Mouse (Mus musculus) forebrain, embryonic 11.5 days (tissue): ENCODE data around the gene Dmd. TPM values are rescaled to one million over a fixed set of nuclear protein-coding genes. Genes with fewer than 3 reads are reported as not detected.

Experiments used
- ATAC-seq: fragments of 200-750 bp; cut with Nextera tagmentation; replicated peaks from 2 replicates; pipeline ENCODE4 v1.8.0; 2017; ENCODE audit warnings: moderate TSS enrichment; ENCODE audit not compliant: low FRiP score
- DNase-seq: peaks from one replicate; pipeline ENCODE4 v3.0.0-alpha.2; 2017; ENCODE audit warnings: low spot score
- H3K27ac ChIP-seq: fragments of 300-500 bp; sonication (generic); 2 replicates; pipeline ENCODE4 v1.5.1; 2014; ENCODE audit warnings: low read depth, low read length
- H3K27me3 ChIP-seq: fragments of 300-500 bp; sonication (generic); 2 replicates; pipeline ENCODE4 v1.6.1; 2014; ENCODE audit warnings: mild to moderate bottlenecking, low read length, mixed read lengths; ENCODE audit not compliant: control insufficient read depth, insufficient read depth
- H3K36me3 ChIP-seq: fragments of 300-500 bp; sonication (generic); 2 replicates; pipeline ENCODE4 v1.6.1; 2014; ENCODE audit warnings: mild to moderate bottlenecking, low read length, moderate library complexity, mixed read lengths; ENCODE audit not compliant: control insufficient read depth, insufficient read depth
- H3K4me1 ChIP-seq: fragments of 300-500 bp; sonication (generic); replicated peaks from 2 replicates; pipeline ENCODE4 v1.6.1; 2014; ENCODE audit warnings: low read length, mixed read lengths; ENCODE audit not compliant: control insufficient read depth, insufficient read depth
- H3K4me2 ChIP-seq: fragments of 300-500 bp; sonication (generic); 2 replicates; pipeline ENCODE4 v1.6.1; 2014; ENCODE audit warnings: low read depth, mild to moderate bottlenecking, low read length, moderate library complexity, mixed read lengths; ENCODE audit not compliant: severe bottlenecking
- H3K4me3 ChIP-seq: fragments of 300-500 bp; sonication (generic); 2 replicates; pipeline ENCODE4 v1.5.1; 2014; ENCODE audit warnings: low read depth, low read length
- H3K9ac ChIP-seq: fragments of 300-500 bp; sonication (generic); 2 replicates; pipeline ENCODE4 v1.6.1; 2014; ENCODE audit warnings: low read length
- H3K9me3 ChIP-seq: fragments of 300-500 bp; sonication (generic); 2 replicates; pipeline ENCODE4 v1.6.1; 2016; ENCODE audit warnings: low read length, mixed read lengths; ENCODE audit not compliant: control insufficient read depth
- WGBS: fragments of 180-500 bp; shearing (Covaris S2); extraction: QIAGEN DNeasy Blood & Tissue Kit; methylation state at CpG from one replicate; pipeline ENCODE4 v1.1.7; 2014; 5-methylcytosine and 5-hydroxymethylcytosine counted together
- polyA plus RNA-seq: library from polyadenylated mRNA; unstranded; fragments of >200 nt; fragmentation: Nextera tagmentation; extraction: Ambion mirVana; gene quantifications from 2 replicates; pipeline ENCODE4 v1.2.1, GENCODE M21; 2014

Dmd gene
- polyA plus RNA-seq, 1 experiment from 2014 or later, result 21.5 TPM

DNA sequence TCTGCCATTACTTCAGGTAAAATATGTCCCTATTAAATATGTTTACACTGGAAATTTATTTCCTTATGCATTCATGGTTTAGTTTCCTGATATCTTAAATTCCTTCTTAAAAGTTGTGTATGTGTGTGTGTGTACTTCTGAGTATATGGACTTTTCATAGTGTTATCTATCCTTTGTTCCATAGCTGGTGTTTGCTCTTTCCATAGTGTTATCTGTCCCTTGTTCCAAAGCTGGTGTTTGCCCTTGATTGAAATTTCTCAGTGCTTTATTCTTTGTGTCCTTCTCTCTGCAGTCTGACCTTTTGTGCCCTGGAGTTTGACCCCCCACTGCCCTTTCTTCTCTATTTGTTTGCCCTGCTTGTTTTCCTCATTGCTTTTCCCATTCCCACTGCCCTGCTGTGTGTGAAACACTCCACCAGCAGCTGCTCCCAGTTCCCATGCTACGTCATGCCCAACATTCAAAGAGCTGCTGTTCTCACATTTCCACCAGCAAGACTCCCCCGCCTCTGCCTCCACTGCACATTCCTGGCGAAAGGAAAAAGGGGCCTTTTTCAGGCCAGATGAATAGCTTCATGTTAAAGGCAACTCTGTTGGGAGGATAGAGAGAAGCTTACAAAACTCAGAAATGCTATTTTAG lies 1911.5 kb downstream of the Dmd start:
- H3K9me3 ChIP-seq, result no peaks in the 10 kb centered on the region
- ATAC-seq (peak; percentile 97), DNase-seq (peak; percentile 74)
- whole genome bisulfite sequencing, result 10% methylated on average over 3 of the region's 3 CpGs
- no peak overlapping the region for H3K4me3 ChIP-seq
- no peaks in the 10 kb centered on the region for H3K4me1 ChIP-seq
- no peak overlapping the region for H3K27ac ChIP-seq
- H3K27me3 ChIP-seq, result peaks cover 2% of the 10 kb centered on the region; the same call in 1 of the 2 replicates
- H3K9ac ChIP-seq, result no peak overlapping the region
- H3K4me2 ChIP-seq, result no peak overlapping the region
- H3K36me3 ChIP-seq, result no peaks in the 10 kb centered on the region

GRCm38 (mm10) chrX:84873090-84873489 lies 1924.4 kb downstream of the Dmd start:
- Histone ChIP-seq H3K9ac (no peak overlapping the region), H3K9me3 (no peaks in the 10 kb centered on the region), H3K4me3 (no peak overlapping the region), H3K4me2 (no peak overlapping the region), H3K27me3 (no peaks in the 10 kb centered on the region), H3K27ac (no peak overlapping the region), H3K4me1 (no peaks in the 10 kb centered on the region), H3K36me3 (no peaks in the 10 kb centered on the region)
- no peak for ATAC-seq
- WGBS, result 62% methylated on average over 4 of the region's 4 CpGs
- no peak for DNase-seq

GRCm38 (mm10) chrX:84878125-84878524 lies 1929.5 kb downstream of the Dmd start:
- Histone ChIP-seq H3K9ac (no peak overlapping the region), H3K4me3 (no peak overlapping the region), H3K36me3 (no peaks in the 10 kb centered on the region), H3K27ac (no peak overlapping the region), H3K4me2 (no peak overlapping the region), H3K27me3 (no peaks in the 10 kb centered on the region), H3K9me3 (no peaks in the 10 kb centered on the region), H3K4me1 (no peaks in the 10 kb centered on the region)
- ATAC-seq, result no peak
- 58% methylated on average over 3 of the region's 3 CpGs for WGBS
- DNase-seq, result no peak

- no peaks in the 10 kb centered on the region for H3K36me3 ChIP-seq
- H3K9ac ChIP-seq, result no peak overlapping the region
- H3K4me1 ChIP-seq, result no peaks in the 10 kb centered on the region
- ATAC-seq (no peak), DNase-seq (no peak)
- no peak overlapping the region for H3K27ac ChIP-seq
- H3K4me2 ChIP-seq, result no peak overlapping the region
- 81% methylated on average over 10 of the region's 10 CpGs for WGBS
- no peak overlapping the region for H3K4me3 ChIP-seq
- H3K27me3 ChIP-seq, result no peaks in the 10 kb centered on the region
- no peaks in the 10 kb centered on the region for H3K9me3 ChIP-seq
These were observed 1984.2 kb downstream of the Dmd start for GRCm38 (mm10) chrX:84932715-84933473.

DNA sequence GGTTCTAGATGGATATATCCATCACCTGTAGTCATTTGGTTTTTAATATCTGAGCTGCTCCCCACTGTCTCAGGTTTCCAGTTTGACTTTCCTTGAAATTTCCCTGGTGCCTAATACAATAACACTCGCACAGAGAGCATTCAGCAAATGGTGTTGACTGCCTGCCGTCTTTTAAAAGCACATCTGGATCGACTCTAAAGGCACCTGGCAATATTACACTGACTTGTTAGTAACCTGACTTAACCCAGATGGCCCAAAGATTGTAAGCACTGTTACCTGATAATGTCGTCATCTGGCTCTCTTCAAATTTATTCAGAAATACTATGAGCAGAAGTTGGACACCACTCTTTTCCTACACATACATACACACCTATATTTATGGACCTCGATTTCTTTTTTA lies 2011.9 kb downstream of the Dmd start:
- Histone ChIP-seq H3K4me3 (no peak overlapping the region), H3K4me1 (no peaks in the 10 kb centered on the region), H3K9ac (no peak overlapping the region), H3K9me3 (no peaks in the 10 kb centered on the region), H3K36me3 (no peaks in the 10 kb centered on the region), H3K27me3 (no peaks in the 10 kb centered on the region), H3K4me2 (no peak overlapping the region), H3K27ac (no peak overlapping the region)
- DNase-seq (no peak), ATAC-seq (no peak)
- 81% methylated on average over 5 of the region's 5 CpGs for WGBS

- no peak for ATAC-seq
- Histone ChIP-seq H3K27me3 (no peaks in the 10 kb centered on the region), H3K27ac (no peak overlapping the region), H3K4me1 (no peaks in the 10 kb centered on the region), H3K4me3 (no peak overlapping the region), H3K9ac (no peak overlapping the region), H3K9me3 (no peaks in the 10 kb centered on the region), H3K36me3 (no peaks in the 10 kb centered on the region), H3K4me2 (no peak overlapping the region)
- no peak for DNase-seq
- WGBS, result 86% methylated on average over 6 of the region's 6 CpGs
These were observed 2012.3 kb downstream of the Dmd start for GRCm38 (mm10) chrX:84960972-84961371.

DNA sequence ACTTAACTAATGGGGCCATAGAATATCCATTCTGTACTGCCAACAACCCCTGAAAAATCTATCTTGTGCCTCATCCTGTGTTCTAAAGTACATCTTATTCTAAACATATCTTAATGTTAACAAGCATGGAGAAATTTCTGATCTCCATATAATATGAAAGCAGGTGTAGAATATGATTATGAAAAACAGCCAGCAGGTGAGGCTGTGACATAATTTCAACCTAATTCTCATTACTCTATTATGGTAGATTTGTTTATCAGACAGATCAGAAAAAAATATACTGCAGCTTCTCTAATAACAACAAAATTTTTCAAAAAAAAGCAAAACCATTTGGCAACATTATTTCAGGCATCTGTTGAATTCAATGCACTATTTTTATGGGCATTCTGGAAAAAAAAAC lies 2059.6 kb downstream of the Dmd start:
- Histone ChIP-seq H3K9ac (no peak overlapping the region), H3K27me3 (no peaks in the 10 kb centered on the region), H3K36me3 (no peaks in the 10 kb centered on the region), H3K4me3 (no peak overlapping the region), H3K4me1 (no peaks in the 10 kb centered on the region), H3K27ac (no peak overlapping the region), H3K4me2 (no peak overlapping the region), H3K9me3 (no peaks in the 10 kb centered on the region)
- no peak for ATAC-seq
- no peak for DNase-seq

GRCm38 (mm10) chrX:85041466-85042058 lies 2092.9 kb downstream of the Dmd start:
- H3K27me3 ChIP-seq, result no peaks in the 10 kb centered on the region
- no peak overlapping the region for H3K9ac ChIP-seq
- H3K4me1 ChIP-seq, result no peaks in the 10 kb centered on the region
- ATAC-seq (peak; percentile 69; the same call in 1 of the 2 replicates), DNase-seq (no peak)
- H3K9me3 ChIP-seq, result no peaks in the 10 kb centered on the region
- no peak overlapping the region for H3K4me3 ChIP-seq
- no peak overlapping the region for H3K27ac ChIP-seq
- no peaks in the 10 kb centered on the region for H3K36me3 ChIP-seq
- 26% methylated on average over 8 of the region's 8 CpGs for WGBS
- no peak overlapping the region for H3K4me2 ChIP-seq
